Mouse (Mus musculus): ENCODE measurements at regions not wholly inside any gene's neighbourhood (a gene's known extent, or its start where the extent isn't known, plus 50 kb on each side); places are given as distances from the start of the nearest gene placed in this dataset.

DNA sequence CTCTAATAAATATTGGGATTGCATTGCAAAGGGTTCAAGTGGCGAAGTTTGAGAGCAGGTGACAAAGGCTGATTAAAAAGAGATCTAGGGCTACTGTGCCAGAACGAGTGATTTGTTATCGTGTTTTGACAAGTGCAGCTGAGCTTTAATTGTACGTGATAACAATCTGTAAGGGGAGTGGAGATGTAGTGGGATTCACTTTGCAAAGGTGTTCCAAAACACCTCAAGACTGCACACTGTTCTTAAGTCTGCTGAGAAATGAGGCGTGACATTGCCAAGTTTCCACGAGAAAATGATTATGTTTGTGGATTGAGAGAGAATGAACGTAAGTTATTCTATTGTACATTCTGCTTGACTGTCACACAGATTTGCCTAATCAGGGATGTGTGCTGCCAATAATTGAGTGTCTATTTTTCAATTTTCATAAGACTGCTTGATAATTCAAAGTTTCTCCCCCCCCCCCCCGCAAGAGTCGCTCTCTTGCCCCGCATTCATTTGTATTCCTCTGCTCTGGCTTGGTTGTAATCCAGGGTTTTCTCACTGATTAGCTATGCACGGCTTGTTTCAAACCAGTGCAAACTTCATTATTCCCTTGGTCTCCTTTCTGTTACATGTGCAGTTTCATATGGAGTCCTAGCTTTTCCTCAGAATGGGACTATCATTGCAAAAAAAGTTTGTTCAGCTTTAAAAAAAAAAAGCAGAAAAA is 385.7 kb downstream of the Olfm4 start:
- peak; percentile 76 for DNase-seq (ENCODE audit: low read depth)

DNA sequence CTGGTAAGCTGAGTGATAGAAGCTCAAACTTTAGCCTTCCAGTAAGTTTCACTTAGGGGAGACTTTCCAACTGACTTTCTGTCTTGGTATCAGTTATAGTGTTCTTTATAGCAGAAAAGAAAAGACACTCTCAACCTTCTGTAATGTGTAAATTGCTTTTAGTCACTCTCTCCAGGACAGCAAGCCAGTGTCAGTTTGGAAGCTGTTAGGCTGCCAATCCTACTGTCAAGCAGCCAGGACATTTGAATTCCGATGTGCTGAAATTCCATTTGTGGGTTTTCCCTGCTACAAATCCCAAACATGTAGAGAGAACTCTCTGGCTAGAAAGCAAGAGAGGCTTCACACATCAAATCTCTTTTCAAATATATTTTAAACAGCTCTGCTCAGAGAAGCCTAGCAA is 390.4 kb downstream of the Olfm4 start:
- DNase-seq (ENCODE audit: low read depth) = peak; percentile 39
- TF ChIP-seq CTCF (IDR thresholded peaks at IDR 0.05; ENCODE audit: borderline replicate concordance, extremely low read depth, insufficient read depth, insufficient read length) (no peak), POLR2A (IDR thresholded peaks at IDR 0.05; ENCODE audit: borderline replicate concordance, extremely low read depth, insufficient read depth, insufficient read length, poor library complexity, severe bottlenecking) (no peak)

More for the DNA sequence above, 385.7 kb downstream of the Olfm4 start:
- TF ChIP-seq POLR2A (IDR thresholded peaks at IDR 0.05; ENCODE audit: borderline replicate concordance, extremely low read depth, insufficient read depth, insufficient read length, poor library complexity, severe bottlenecking) (no peak), CTCF (IDR thresholded peaks at IDR 0.05; ENCODE audit: borderline replicate concordance, extremely low read depth, insufficient read depth, insufficient read length) (no peak)

DNA sequence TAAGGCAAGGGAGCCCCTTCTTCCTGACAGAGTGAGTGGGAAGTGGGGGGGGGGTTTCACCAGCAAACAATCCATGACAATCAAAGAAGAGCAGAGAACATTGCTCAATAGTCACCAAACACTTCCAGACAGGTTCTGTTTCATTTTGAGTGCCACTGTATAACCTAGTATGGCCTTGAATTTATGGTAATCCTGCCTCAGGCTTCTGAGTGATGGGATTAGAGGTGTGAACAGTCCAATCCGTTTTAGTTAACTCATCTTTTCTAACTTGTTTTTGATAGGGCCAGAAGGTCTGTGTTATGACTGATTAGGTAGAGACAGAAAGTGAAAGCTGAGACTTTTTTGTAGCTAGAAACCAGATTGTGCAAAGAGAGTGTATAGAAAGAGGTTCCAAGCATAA is 393.2 kb downstream of the Olfm4 start:
- DNase-seq (ENCODE audit: low read depth) = no peak
- TF ChIP-seq CTCF (IDR thresholded peaks at IDR 0.05; ENCODE audit: borderline replicate concordance, extremely low read depth, insufficient read depth, insufficient read length) = no peak
- TF ChIP-seq POLR2A (IDR thresholded peaks at IDR 0.05; ENCODE audit: borderline replicate concordance, extremely low read depth, insufficient read depth, insufficient read length, poor library complexity, severe bottlenecking) = no peak

DNA sequence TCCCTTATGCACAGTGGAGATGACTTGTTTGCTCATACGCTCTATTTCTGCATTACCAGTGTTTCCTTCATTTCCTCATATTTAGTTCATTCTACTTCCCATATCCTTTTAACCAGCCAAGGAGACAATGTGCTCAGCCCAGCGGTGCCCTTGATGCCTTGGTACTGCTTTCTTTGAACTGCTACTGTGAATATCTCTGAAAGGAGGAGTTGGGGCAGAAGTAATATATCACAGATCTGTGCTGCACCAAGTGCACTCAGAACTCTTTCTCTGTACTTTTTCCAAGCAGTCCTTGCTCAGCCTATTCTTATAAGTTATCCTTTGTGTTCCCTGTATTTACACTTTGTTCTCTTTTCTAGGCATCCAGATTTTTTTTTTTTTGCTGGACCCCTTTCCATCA is 407.5 kb downstream of the Olfm4 start:
- TF ChIP-seq CTCF (IDR thresholded peaks at IDR 0.05; ENCODE audit: borderline replicate concordance, extremely low read depth, insufficient read depth, insufficient read length) (no peak), POLR2A (IDR thresholded peaks at IDR 0.05; ENCODE audit: borderline replicate concordance, extremely low read depth, insufficient read depth, insufficient read length, poor library complexity, severe bottlenecking) (no peak)
- peak; percentile 70 for DNase-seq (ENCODE audit: low read depth)

DNA sequence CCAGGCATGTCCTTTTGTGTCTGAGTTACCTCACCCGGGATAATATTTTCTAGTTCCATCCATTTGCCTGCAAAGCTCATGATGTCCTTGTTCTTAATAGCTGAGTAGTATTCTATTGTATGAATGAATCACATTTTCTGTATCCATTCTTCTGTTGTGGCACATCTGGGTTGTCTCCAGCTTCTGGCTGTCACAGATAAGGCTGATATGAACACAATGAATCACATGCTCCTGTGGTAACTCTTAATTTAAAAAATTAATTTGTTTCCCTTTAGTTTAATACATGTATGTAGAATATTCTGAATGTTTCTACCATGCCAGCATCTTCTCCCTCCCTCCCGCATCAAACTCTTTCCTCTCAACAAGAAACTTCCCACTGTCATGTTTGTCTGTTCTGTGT is 424.4 kb downstream of the Olfm4 start:
- no peak for DNase-seq (ENCODE audit: low read depth)
- no peak for TF ChIP-seq POLR2A (IDR thresholded peaks at IDR 0.05; ENCODE audit: borderline replicate concordance, extremely low read depth, insufficient read depth, insufficient read length, poor library complexity, severe bottlenecking)
- no peak for TF ChIP-seq CTCF (IDR thresholded peaks at IDR 0.05; ENCODE audit: borderline replicate concordance, extremely low read depth, insufficient read depth, insufficient read length)

DNA sequence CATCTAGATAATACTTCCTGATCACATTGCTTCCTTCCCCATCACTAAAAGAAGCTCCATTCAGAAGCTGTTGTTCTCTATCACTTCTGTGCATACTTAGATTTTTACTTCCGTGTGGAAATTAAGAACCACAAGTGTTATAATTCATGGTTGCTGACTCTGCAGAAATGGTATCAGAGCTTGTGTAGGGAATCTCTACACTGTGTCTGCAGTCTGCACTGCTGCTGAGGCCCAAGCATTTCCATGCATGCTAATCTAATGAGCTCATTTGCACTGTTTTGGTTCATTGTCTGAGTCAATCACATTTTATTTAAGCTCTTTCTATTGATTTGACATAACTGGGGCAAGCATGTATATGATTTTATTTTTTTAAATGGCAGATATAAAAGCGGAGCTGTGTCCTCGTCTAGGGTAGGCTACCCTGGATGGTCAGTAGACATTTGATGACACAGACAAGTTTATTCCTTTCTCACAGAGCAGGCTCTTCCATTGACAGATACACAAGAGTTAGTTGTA is 435.0 kb downstream of the Olfm4 start:
- peak; percentile 28 for DNase-seq (ENCODE audit: low read depth)
- no peak for TF ChIP-seq POLR2A (IDR thresholded peaks at IDR 0.05; ENCODE audit: borderline replicate concordance, extremely low read depth, insufficient read depth, insufficient read length, poor library complexity, severe bottlenecking)
- no peak for TF ChIP-seq CTCF (IDR thresholded peaks at IDR 0.05; ENCODE audit: borderline replicate concordance, extremely low read depth, insufficient read depth, insufficient read length)

DNA sequence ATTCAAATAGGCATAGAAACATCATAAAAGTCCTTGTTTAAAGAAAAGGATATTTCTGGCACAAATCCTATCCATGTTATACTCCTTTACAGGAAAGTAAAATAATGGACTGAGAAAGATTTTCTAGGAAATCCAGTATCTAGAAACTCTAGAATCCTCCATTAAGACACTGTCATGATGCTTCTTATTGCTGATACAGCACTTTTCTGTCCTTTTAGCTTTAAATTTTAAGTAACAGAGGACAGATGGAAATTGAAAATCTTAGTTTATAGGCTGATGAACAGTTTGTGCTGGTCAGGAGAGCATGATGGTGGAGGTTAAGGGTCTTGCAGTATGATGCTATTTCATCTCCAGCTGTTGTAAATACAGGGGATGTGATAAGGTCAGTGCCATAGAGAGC is 459.9 kb downstream of the Olfm4 start:
- TF ChIP-seq POLR2A (IDR thresholded peaks at IDR 0.05; ENCODE audit: borderline replicate concordance, extremely low read depth, insufficient read depth, insufficient read length, poor library complexity, severe bottlenecking) (no peak), CTCF (IDR thresholded peaks at IDR 0.05; ENCODE audit: borderline replicate concordance, extremely low read depth, insufficient read depth, insufficient read length) (no peak)
- DNase-seq (ENCODE audit: low read depth) = no peak

DNA sequence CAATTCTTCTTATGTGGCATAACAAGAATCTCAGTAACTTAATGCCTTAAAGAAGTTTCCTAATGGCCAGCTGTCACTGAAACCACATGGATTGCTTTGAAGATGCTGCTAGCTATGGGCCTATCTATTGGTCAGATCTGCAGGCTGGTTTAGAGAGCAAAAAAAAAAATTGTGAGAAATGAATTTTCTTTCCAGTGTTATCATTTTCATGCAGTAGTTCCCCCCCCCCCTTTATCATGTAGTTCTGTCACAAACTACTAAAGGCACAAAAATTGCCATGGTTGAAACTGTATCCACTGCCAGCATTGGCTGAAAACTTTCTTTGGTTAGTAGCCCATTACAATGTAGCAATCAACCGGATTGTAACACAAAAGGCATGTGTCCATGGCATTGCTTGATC is 487.6 kb downstream of the Olfm4 start:
- no peak for TF ChIP-seq POLR2A (IDR thresholded peaks at IDR 0.05; ENCODE audit: borderline replicate concordance, extremely low read depth, insufficient read depth, insufficient read length, poor library complexity, severe bottlenecking)
- TF ChIP-seq CTCF (IDR thresholded peaks at IDR 0.05; ENCODE audit: borderline replicate concordance, extremely low read depth, insufficient read depth, insufficient read length) = no peak

DNA sequence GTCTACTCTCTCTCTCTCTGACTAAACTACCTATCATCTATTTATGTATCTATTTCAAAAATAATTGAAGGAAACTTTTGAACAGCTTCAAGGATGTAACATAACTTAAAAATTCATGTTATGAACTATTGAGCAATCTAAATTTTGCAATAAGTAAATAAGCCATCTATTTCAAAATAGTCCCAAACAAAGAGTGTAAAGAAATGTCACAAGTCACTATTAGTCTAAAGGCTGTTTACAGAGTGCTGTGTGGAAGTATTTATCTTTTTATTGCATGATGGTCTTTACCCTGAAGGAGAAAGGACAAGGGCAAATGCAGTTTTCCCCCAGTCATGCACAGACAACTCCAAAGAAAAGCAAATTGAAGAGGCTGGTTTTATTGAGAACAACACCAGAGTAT is 496.0 kb downstream of the Olfm4 start:
- DNase-seq (ENCODE audit: low read depth) = no peak
- no peak for TF ChIP-seq CTCF (IDR thresholded peaks at IDR 0.05; ENCODE audit: borderline replicate concordance, extremely low read depth, insufficient read depth, insufficient read length)
- no peak for TF ChIP-seq POLR2A (IDR thresholded peaks at IDR 0.05; ENCODE audit: borderline replicate concordance, extremely low read depth, insufficient read depth, insufficient read length, poor library complexity, severe bottlenecking)

More for the DNA sequence above, 487.6 kb downstream of the Olfm4 start:
- DNase-seq (ENCODE audit: low read depth) = no peak

DNA sequence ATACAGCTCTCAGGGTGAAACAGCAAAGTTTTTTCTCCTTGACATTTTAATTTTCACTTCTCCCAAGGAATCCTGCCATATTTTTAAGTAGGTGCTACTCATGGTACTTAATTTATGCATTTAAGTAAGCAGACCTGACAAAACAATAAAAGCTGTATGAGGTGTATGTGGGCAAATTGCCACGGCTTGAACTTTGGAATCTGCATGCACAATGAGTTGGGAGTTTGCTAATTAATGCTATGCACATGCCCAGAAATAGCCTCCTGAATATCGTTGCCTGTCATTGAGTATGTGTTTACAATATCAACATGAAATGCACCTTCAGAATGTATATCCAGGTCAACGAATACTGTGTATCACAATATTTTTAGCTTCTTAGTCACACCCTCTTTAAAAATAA is 498.9 kb downstream of the Olfm4 start:
- DNase-seq (ENCODE audit: low read depth) = peak; percentile 75
- TF ChIP-seq CTCF (IDR thresholded peaks at IDR 0.05; ENCODE audit: borderline replicate concordance, extremely low read depth, insufficient read depth, insufficient read length) (no peak), POLR2A (IDR thresholded peaks at IDR 0.05; ENCODE audit: borderline replicate concordance, extremely low read depth, insufficient read depth, insufficient read length, poor library complexity, severe bottlenecking) (no peak)

DNA sequence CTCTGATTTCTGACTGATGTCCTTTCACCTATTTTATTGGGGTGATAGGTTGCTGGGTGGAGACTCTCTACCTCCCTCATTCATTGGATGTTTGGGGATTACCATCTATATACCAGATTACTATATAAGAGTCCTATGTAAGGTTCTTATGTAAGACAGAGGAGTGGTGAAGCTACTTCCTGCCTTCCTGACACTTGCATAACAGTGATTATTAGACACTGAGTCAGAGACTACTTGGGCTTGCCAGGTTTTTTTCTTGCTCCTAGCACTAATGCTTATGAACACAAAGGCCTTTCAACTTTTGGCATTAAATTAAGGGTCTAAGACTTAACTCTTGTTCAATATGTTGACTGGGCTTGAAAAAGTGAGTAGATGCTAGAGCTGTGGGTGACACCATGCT is 500.4 kb downstream of the Olfm4 start:
- no peak for DNase-seq (ENCODE audit: low read depth)
- TF ChIP-seq CTCF (IDR thresholded peaks at IDR 0.05; ENCODE audit: borderline replicate concordance, extremely low read depth, insufficient read depth, insufficient read length) (no peak), POLR2A (IDR thresholded peaks at IDR 0.05; ENCODE audit: borderline replicate concordance, extremely low read depth, insufficient read depth, insufficient read length, poor library complexity, severe bottlenecking) (no peak)

DNA sequence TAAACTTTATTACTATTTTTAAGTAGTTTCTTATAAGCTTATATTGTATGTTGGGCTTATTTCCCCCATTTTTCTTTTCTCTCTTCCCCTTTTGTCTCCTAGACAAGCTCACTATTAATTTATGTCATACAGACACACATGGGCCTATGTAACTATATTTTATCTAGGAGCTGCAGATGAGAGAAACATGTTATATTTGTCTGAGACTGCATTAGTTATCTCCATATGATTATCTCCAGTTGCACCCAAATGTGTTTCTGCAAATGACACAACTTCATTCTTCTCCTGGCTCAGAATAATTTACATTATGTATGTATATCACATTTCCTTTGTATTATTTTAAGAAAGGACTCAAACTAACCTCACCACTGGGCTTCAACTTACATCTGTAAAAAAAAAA is 501.3 kb downstream of the Olfm4 start:
- DNase-seq (ENCODE audit: low read depth) = no peak
- TF ChIP-seq CTCF (IDR thresholded peaks at IDR 0.05; ENCODE audit: borderline replicate concordance, extremely low read depth, insufficient read depth, insufficient read length) (no peak), POLR2A (IDR thresholded peaks at IDR 0.05; ENCODE audit: borderline replicate concordance, extremely low read depth, insufficient read depth, insufficient read length, poor library complexity, severe bottlenecking) (no peak)
